Mouse (Mus musculus) embryonic facial prominence, embryonic 12.5 days (tissue): ENCODE data around the gene Col4a4. TPM values are rescaled to one million over a fixed set of nuclear protein-coding genes. Genes with fewer than 3 reads are reported as not detected.

Experiments used
- ATAC-seq: fragments of 200-750 bp; cut with Nextera tagmentation; 2 replicates; pipeline ENCODE4 v1.8.0; 2017; ENCODE audit not compliant: insufficient number of reproducible peaks, insufficient read depth, low FRiP score, low TSS enrichment
- H3K27ac ChIP-seq: fragments of 300-500 bp; sonication (generic); 2 replicates; pipeline ENCODE4 v1.5.1; 2016; ENCODE audit warnings: mild to moderate bottlenecking
- H3K27me3 ChIP-seq: fragments of 300-500 bp; sonication (generic); 2 replicates; pipeline ENCODE4 v1.6.1; 2016; ENCODE audit warnings: mild to moderate bottlenecking, moderate library complexity
- H3K36me3 ChIP-seq: fragments of 300-500 bp; sonication (generic); 2 replicates; pipeline ENCODE4 v1.6.1; 2016; ENCODE audit warnings: mild to moderate bottlenecking
- H3K4me1 ChIP-seq: fragments of 300-500 bp; sonication (generic); 2 replicates; pipeline ENCODE4 v1.6.1; 2016
- H3K4me2 ChIP-seq: fragments of 300-500 bp; sonication (generic); replicated peaks from 2 replicates; pipeline ENCODE4 v1.6.1; 2016; ENCODE audit warnings: mild to moderate bottlenecking, moderate library complexity
- H3K4me3 ChIP-seq: fragments of 300-500 bp; sonication (generic); 2 replicates; pipeline ENCODE4 v1.5.1; 2016; ENCODE audit warnings: mild to moderate bottlenecking
- H3K9ac ChIP-seq: fragments of 300-500 bp; sonication (generic); 2 replicates; pipeline ENCODE4 v1.6.1; 2016; ENCODE audit warnings: mild to moderate bottlenecking, moderate library complexity
- H3K9me3 ChIP-seq: fragments of 300-500 bp; sonication (generic); 2 replicates; pipeline ENCODE4 v1.6.1; 2016; ENCODE audit warnings: mild to moderate bottlenecking, moderate library complexity
- WGBS: fragments of 180-500 bp; shearing (Covaris S2); methylation state at CpG from one replicate; pipeline ENCODE4 v1.1.7; 2016; 5-methylcytosine and 5-hydroxymethylcytosine counted together
- polyA plus RNA-seq: library from polyadenylated mRNA; unstranded; fragments of >200 nt; fragmentation: Nextera tagmentation; extraction: Ambion mirVana; gene quantifications from 2 replicates; pipeline ENCODE4 v1.2.1, GENCODE M21; 2016

Gene Col4a4
- polyA plus RNA-seq, 1 experiment from 2014 or later = 0.14 TPM

DNA sequence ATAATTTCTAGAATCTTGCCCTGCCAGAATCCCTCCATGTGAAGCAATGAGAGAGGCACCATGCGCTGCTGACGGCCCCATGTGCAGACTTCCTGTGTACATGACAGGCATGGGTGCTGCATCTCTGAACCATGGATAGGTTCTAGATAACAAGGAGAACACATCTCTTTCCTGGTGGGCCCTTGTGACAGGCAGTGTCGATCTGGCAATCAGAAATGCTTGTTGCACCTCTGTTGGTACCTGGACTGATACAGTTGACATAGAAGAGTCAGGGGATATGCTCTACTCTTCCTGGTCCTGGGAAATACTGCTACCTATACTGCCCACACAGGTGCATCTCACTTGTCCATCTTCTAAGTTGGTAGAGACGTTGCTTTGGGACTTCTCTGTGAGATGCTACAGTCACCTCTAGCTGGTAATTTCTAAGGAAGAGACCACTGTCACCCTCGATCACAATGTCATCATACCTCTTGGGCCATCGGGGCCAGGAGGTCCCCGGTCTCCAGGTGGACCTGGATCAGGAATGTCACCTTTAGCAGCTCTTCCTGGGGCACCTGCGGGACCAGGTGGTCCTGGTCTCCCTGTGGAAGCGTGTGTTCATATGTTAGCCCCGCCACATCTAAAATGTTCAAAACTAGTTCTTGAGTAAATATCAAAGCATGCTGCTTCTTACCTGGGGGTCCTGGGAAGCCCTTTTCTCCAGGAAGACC is 116.0 kb downstream of the Col4a4 start:
- no peak for ATAC-seq
- H3K36me3 ChIP-seq = no peaks in the 10 kb centered on the region
- H3K27me3 ChIP-seq = no peaks in the 10 kb centered on the region
- H3K27ac ChIP-seq = no peak overlapping the region
- H3K4me2 ChIP-seq = no peak overlapping the region
- H3K9me3 ChIP-seq = no peaks in the 10 kb centered on the region
- WGBS = 91% methylated on average over 10 of the region's 10 CpGs
- no peak overlapping the region for H3K9ac ChIP-seq
- peaks cover 3% of the 10 kb centered on the region; the same call in 1 of the 2 replicates for H3K4me1 ChIP-seq
- H3K4me3 ChIP-seq = no peak overlapping the region

DNA sequence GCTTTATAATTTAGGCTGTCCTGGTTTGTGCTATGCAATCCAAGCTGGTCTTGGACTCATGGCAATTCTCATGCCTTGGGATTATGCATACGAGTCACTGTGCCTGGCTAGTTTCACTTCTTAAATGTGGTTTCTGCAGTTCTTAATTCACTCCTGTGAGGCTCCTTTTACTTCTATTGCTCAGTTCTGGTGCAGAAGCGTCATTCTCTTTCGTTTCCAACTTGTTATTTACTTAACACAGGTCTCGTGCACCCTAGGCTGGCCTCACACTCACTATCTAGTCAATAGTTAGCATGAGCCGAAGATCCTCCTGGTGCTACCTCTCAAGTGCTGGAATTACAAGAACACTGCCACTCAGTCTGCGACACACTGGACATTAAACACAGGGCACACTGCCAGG is 117.8 kb downstream of the Col4a4 start:
- Histone ChIP-seq H3K4me3 (no peak overlapping the region), H3K4me1 (no peaks in the 10 kb centered on the region), H3K27ac (no peak overlapping the region), H3K27me3 (no peaks in the 10 kb centered on the region), H3K36me3 (no peaks in the 10 kb centered on the region), H3K9me3 (no peaks in the 10 kb centered on the region), H3K9ac (no peak overlapping the region), H3K4me2 (no peak overlapping the region)
- 79% methylated on average over 6 of the region's 6 CpGs for WGBS
- ATAC-seq = no peak

DNA sequence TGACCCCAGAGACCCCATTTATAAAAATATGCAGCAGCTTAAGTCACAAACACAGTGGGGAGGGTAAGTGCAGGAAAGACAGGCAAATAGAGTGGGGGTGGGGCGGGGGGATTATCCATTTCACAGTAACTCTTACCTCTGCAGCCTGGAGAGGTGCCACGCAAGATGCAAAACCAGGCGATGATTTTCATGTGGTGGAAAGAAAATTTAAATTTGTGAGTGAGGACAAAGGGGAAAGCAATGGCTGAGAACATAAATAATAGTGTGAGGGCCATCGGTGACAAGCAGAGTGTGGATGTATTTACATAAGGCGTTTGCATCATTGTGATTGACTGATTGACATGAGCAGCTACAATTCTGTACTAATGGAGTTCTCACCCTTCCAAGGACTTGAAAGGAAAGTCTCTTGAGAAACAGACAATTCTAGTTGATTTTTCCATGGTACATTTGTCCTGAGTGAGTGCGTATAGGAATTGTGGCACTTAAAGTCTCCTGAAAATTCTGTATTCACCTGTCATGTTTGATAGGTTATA is 121.3 kb downstream of the Col4a4 start:
- Histone ChIP-seq H3K9ac (no peak overlapping the region), H3K9me3 (no peaks in the 10 kb centered on the region), H3K27ac (no peak overlapping the region), H3K4me1 (no peaks in the 10 kb centered on the region), H3K27me3 (no peaks in the 10 kb centered on the region), H3K36me3 (no peaks in the 10 kb centered on the region), H3K4me3 (no peak overlapping the region), H3K4me2 (no peak overlapping the region)
- ATAC-seq = no peak
- 66% methylated on average over 6 of the region's 6 CpGs for WGBS

DNA sequence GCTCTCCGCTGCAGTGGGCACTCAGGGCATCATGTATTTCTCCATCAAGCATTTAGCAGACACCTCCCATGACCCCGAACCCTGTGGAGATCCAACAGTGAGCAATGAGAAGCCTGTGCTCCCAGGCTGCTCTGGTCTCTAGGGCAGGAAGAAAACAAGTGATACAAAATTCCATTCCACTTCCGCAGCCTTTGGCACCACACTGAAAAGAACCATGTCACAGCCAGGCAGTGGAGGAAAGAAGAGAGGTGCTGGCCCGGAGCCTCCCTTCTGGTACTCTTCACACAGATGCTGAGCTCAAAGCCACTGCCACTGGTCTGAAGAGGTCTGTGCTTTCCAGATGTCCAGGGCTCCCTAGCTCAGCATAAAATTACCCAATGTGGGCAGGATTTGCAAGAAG is 125.6 kb downstream of the Col4a4 start:
- no peak overlapping the region for H3K4me3 ChIP-seq
- ATAC-seq = no peak
- no peaks in the 10 kb centered on the region for H3K27me3 ChIP-seq
- no peaks in the 10 kb centered on the region for H3K4me1 ChIP-seq
- 70% methylated on average over 4 of the region's 4 CpGs for WGBS
- no peak overlapping the region for H3K27ac ChIP-seq
- H3K4me2 ChIP-seq = no peak overlapping the region
- no peaks in the 10 kb centered on the region for H3K9me3 ChIP-seq
- no peak overlapping the region for H3K9ac ChIP-seq
- no peaks in the 10 kb centered on the region for H3K36me3 ChIP-seq

DNA sequence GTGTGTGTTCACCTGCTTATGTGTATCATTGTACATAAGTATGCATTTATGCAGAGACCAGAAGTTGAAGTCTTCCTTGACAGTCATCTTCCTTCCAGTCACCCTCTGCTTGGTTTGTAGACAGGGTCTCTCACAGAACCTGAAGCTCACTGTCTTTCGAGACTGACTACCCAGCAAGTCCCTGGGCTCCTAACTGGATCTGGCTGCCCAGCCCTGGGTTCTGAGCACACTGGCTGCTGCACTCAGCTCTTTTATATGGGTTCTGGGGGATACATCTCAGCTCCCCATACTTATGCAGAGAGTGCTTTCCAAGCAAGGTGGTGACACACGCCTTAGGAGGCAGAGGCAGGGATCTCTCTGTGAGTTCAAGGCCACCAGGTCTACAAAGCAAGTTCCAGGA is 126.7 kb downstream of the Col4a4 start:
- no peak for ATAC-seq
- H3K4me2 ChIP-seq = no peak overlapping the region
- no peak overlapping the region for H3K4me3 ChIP-seq
- H3K27me3 ChIP-seq = no peaks in the 10 kb centered on the region
- no peaks in the 10 kb centered on the region for H3K4me1 ChIP-seq
- WGBS = 68% methylated on average over 2 of the region's 2 CpGs
- H3K27ac ChIP-seq = no peak overlapping the region
- no peaks in the 10 kb centered on the region for H3K9me3 ChIP-seq
- H3K36me3 ChIP-seq = no peaks in the 10 kb centered on the region
- no peak overlapping the region for H3K9ac ChIP-seq

DNA sequence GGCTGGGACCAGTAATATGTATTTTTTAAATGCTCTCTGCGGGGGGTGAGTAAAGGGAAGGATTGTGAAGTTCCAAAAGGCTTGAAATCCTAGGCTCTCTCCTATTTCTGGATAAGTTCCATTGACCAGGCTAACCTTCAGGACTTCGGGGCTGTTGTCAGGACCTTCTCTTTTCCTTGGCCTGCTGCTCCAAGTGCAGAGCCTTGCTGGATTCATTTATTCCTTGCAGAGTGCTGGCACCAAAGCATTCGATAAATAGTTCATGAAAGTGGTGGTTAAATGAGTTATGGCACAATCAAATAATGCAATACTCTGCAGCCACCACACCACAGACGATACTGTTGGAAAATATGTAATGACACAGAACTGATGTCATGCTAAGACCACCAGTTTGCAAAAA is 127.3 kb downstream of the Col4a4 start:
- no peak overlapping the region for H3K27ac ChIP-seq
- no peak for ATAC-seq
- no peak overlapping the region for H3K9ac ChIP-seq
- H3K27me3 ChIP-seq = no peaks in the 10 kb centered on the region
- WGBS = 82% methylated on average over 4 of the region's 4 CpGs
- no peak overlapping the region for H3K4me3 ChIP-seq
- H3K36me3 ChIP-seq = no peaks in the 10 kb centered on the region
- no peaks in the 10 kb centered on the region for H3K4me1 ChIP-seq
- H3K4me2 ChIP-seq = no peak overlapping the region
- H3K9me3 ChIP-seq = no peaks in the 10 kb centered on the region

DNA sequence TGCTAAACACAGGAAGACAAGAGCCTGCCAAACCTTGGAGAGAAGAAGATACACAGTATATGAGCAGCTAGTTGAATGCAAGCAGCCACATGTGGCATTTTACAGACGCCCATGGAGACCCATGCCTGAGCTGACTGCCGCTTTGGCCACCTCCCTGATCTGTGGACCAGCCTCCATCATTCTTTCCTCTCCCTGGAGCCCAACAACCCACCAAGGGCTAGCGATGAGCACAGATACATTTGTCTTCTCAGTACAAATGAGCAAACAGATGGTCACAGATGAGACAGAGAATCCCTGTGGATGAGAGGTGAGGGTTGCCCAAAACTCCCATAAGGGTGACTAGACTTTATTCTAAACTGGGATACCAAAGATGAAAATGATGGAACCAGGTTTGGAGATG is 132.6 kb downstream of the Col4a4 start:
- Histone ChIP-seq H3K4me3 (no peak overlapping the region), H3K27ac (no peak overlapping the region), H3K27me3 (no peaks in the 10 kb centered on the region), H3K36me3 (no peaks in the 10 kb centered on the region), H3K4me2 (no peak overlapping the region), H3K9ac (no peak overlapping the region), H3K4me1 (no peaks in the 10 kb centered on the region; the same call in 1 of the 2 replicates), H3K9me3 (no peaks in the 10 kb centered on the region)
- ATAC-seq = no peak
- 86% methylated on average over 3 of the region's 3 CpGs for WGBS

DNA sequence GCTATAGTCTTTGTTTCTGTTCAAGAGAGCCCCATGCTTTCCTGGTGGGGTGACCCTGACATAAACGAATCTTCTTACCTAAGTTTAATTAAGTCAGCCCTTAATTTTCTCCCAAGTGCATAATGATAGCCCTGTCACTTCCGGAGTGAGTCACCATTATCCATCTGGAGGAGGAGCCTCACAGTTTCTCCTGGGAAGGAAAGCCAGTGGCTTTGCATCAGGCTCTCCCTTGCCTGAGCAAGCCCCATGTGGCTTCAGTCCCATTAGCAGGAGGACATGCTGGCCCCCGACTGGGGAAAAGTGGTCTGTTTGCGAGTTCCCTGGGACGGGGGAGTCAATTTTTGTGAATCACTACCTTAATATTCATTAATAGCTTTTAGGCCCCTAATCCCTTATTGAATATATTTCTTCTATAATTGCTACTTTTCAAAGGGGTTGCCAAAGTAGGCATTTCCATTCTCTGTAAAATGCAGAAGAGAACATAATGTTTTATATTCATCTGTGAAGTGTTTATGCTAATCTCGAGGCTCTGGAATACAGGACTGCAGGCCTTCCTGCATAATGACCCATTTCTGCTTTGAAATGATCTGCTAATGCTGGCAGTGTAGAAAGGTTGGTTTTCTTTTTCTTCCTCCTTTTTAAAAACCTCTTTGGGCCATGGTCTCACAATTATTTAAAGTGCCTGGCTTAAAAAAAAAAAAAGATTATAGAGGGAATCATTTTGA is 134.6 kb downstream of the Col4a4 start:
- no peak overlapping the region for H3K9ac ChIP-seq
- H3K27ac ChIP-seq = no peak overlapping the region
- WGBS = 30% methylated on average over 6 of the region's 6 CpGs
- H3K9me3 ChIP-seq = no peaks in the 10 kb centered on the region
- no peaks in the 10 kb centered on the region; the same call in 1 of the 2 replicates for H3K4me1 ChIP-seq
- H3K4me2 ChIP-seq = no peak overlapping the region
- no peaks in the 10 kb centered on the region for H3K27me3 ChIP-seq
- H3K36me3 ChIP-seq = no peaks in the 10 kb centered on the region
- H3K4me3 ChIP-seq = no peak overlapping the region
- ATAC-seq = no peak

DNA sequence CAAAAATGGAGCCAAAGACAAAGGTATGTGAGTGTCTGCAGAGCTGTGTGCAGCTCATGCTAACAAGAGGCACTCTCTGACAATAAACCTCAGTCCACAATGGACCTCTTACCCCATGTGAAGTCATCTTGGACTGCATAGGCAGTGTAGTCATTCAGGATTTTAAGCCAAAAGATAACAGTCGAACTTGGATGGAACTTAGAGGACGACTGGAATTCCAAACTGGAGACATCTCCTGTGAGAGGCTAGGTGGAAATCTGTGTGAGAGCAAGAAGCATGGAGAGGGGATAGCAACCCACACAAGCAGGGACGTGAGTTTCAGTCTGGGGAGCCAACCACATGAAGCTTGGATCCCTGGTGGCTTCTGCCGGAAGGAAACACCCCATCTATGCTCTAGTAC is 136.8 kb downstream of the Col4a4 start:
- H3K4me1 ChIP-seq = no peaks in the 10 kb centered on the region; the same call in 1 of the 2 replicates
- no peaks in the 10 kb centered on the region for H3K27me3 ChIP-seq
- H3K36me3 ChIP-seq = no peaks in the 10 kb centered on the region
- 86% methylated on average over 4 of the region's 4 CpGs for WGBS
- ATAC-seq = no peak
- no peak overlapping the region for H3K4me2 ChIP-seq
- H3K4me3 ChIP-seq = no peak overlapping the region
- no peaks in the 10 kb centered on the region for H3K9me3 ChIP-seq
- no peak overlapping the region for H3K27ac ChIP-seq
- no peak overlapping the region for H3K9ac ChIP-seq

DNA sequence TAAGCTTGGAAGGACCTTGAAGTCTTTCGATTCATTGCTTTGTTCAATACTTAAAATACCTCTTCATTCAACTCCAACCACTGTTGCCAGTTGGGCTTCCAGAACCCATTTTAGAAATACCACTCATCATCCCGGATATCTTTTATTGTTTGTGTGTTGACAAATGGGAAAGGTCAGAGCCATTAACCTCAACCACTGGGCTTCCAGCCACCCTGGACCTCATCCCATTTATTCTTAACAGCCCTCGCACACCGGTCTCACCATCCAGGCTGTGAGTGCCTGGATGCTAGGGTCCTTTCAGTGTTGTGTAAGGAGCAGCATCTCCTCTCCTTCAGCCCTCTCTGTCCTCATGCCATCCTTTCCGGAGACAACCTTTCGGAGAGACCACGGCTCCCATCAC is 140.6 kb downstream of the Col4a4 start:
- no peak for ATAC-seq
- WGBS = 88% methylated on average over 7 of the region's 7 CpGs
- Histone ChIP-seq H3K9ac (no peak overlapping the region), H3K9me3 (no peaks in the 10 kb centered on the region), H3K4me1 (no peaks in the 10 kb centered on the region), H3K27ac (no peak overlapping the region), H3K4me2 (no peak overlapping the region), H3K36me3 (no peaks in the 10 kb centered on the region), H3K4me3 (no peak overlapping the region), H3K27me3 (no peaks in the 10 kb centered on the region)

DNA sequence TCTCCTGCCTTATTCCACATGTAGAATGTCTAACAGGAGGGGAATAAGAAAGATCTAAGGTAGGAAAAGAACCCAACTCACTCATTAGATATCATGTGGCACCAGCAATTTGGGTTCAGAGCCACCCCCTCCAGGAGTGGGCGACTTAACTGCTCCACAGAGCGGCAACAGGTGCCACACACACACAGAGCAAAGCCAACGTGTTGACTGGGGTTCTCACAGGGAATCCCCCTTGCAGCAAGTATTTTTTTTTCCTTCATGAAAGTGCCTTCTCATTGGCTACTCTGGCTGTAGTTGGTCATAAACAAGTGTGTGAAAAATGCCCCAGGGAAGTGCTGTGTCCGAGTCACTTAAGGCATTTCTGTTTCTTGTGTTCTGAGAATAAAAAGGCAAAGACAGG is 143.1 kb downstream of the Col4a4 start:
- 56% methylated on average over 4 of the region's 4 CpGs for WGBS
- Histone ChIP-seq H3K27ac (no peak overlapping the region), H3K4me1 (no peaks in the 10 kb centered on the region), H3K9ac (no peak overlapping the region), H3K27me3 (no peaks in the 10 kb centered on the region), H3K9me3 (no peaks in the 10 kb centered on the region), H3K4me2 (no peak overlapping the region), H3K36me3 (no peaks in the 10 kb centered on the region), H3K4me3 (no peak overlapping the region)
- ATAC-seq = no peak

DNA sequence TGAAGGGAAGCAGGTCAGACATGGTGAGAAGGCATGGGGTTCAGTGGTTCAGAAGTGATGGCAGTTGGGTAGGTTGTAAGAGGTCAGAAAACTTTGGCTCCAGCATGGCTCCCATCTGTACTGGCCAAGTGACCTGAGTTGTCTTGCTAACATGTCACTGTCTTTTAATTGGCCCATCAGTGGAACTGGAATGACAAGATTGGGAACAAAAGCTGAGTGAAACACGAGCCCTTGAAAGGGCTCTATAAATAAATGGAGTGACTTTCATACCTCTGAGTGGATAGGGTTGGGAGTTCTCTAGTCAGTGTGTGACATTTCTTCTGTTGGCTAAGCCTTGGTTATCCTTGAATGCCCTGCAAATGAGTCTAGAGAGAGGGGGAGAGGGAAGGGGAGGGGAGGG is 146.5 kb downstream of the Col4a4 start:
- Histone ChIP-seq H3K27me3 (no peaks in the 10 kb centered on the region), H3K4me1 (no peaks in the 10 kb centered on the region), H3K4me3 (no peak overlapping the region), H3K9me3 (no peaks in the 10 kb centered on the region), H3K27ac (no peak overlapping the region), H3K4me2 (no peak overlapping the region), H3K9ac (no peak overlapping the region), H3K36me3 (no peaks in the 10 kb centered on the region)
- ATAC-seq = no peak
- 59% methylated on average over 1 of the region's 1 CpGs for WGBS
